Mouse (Mus musculus) bone marrow, adult 2 months (tissue): Measurements from ENCODE around the gene Aasdh. TPM values are rescaled to one million over a fixed set of nuclear protein-coding genes. Genes with fewer than 3 reads are reported as not detected.

Experiments used
- H3K27ac ChIP-seq: fragments of 200-500 bp; 2 replicates; pipeline ENCODE4 v1.5.1; 2012; ENCODE audit warnings: low read depth, mild to moderate bottlenecking, control low read depth, inconsistent platforms, low read length; ENCODE audit not compliant: control insufficient read depth, poor library complexity, insufficient read depth
- H3K4me1 ChIP-seq: fragments of 200-500 bp; 2 replicates; pipeline ENCODE4 v1.6.1; 2011; ENCODE audit warnings: low read length; ENCODE audit not compliant: control insufficient read depth, insufficient read depth
- H3K4me3 ChIP-seq: fragments of 200-500 bp; replicated peaks from 2 replicates; pipeline ENCODE3; 2011; ENCODE audit warnings: mild to moderate bottlenecking, low read depth, low read length, control low read depth; ENCODE audit not compliant: control insufficient read depth
- CTCF ChIP-seq: fragments of 200-500 bp; IDR thresholded peaks from 2 replicates; pipeline ENCODE4 v1.5.1; 2011; ENCODE audit warnings: low read length, control low read depth; ENCODE audit not compliant: control insufficient read depth, insufficient read depth
- POLR2A ChIP-seq: fragments of 200-500 bp; IDR thresholded peaks from 2 replicates; pipeline ENCODE4 v1.6.1; 2011; ENCODE audit warnings: low read depth, mild to moderate bottlenecking, control low read depth, low read length, borderline replicate concordance; ENCODE audit not compliant: control insufficient read depth
- WGBS: fragments of 180-500 bp; shearing (Covaris S2); methylation state at CpG from one replicate; pipeline ENCODE4 v1.1.7; 2018; 5-methylcytosine and 5-hydroxymethylcytosine counted together
- polyA plus RNA-seq: library from polyadenylated mRNA; stranded (reverse); fragments of >200 nt; gene quantifications from 2 replicates; pipeline ENCODE4 v1.2.4, GENCODE M21; 2011; ENCODE audit warnings: low replicate concordance; ENCODE audit not compliant: missing spikeins, insufficient read depth, insufficient read length

Aasdh gene
- polyA plus RNA-seq, 1 experiment = 16.5 TPM

DNA sequence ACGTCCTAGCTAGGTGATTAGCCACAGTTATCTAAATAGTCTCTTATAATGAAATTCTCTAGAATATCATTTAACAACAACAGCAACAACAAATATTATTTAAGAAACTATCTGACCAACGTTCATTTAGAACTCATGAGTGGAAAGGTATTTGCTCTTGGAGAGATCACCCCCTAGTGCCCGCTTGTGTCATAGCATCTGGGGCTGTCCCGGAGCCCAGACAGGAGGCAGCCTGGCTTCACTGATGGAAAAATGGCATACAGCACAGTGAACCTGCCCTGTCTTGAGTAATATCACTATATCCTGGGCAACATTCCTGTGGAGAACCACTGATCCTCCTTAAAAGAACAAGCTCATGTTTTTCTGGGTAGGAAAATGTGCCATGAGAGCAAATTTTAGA, 61.9 kb downstream of the Aasdh start:
- H3K4me3 ChIP-seq = no peak overlapping the region
- TF ChIP-seq POLR2A = no peak
- peak; percentile 73 for TF ChIP-seq CTCF
- no peaks in the 10 kb centered on the region; the same call in none of the 2 replicates for H3K4me1 ChIP-seq
- no peak overlapping the region for H3K27ac ChIP-seq
- WGBS = 15% methylated on average over 4 of the region's 4 CpGs

DNA sequence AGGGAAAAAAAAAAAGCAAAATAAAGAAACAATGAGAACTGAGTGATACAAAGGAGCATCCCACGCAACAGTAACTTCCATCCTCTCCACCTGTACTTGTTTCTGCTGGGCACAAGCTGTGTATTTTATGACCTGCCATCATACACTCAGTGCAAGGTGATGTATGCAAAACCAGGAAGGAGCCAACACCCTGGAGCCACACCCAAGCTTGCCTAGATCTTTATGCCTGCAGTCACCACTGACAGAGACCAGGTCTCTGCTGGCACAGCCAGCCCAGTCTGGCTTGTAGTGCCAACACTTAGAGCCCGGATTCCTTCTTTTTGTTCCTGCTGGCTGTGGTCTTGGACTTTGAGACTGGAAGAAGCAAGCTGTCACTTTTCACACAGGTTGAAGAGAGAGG, 63.5 kb downstream of the Aasdh start:
- no peak for TF ChIP-seq POLR2A
- no peak for TF ChIP-seq CTCF
- Histone ChIP-seq H3K4me3 (no peak overlapping the region), H3K4me1 (no peaks in the 10 kb centered on the region; the same call in none of the 2 replicates), H3K27ac (no peak overlapping the region)
- 91% methylated on average over 2 of the region's 2 CpGs for WGBS

- no peaks in the 10 kb centered on the region; the same call in none of the 2 replicates for H3K4me1 ChIP-seq
- TF ChIP-seq CTCF (no peak), POLR2A (no peak)
- 55% methylated on average over 6 of the region's 6 CpGs for WGBS
Observed at GRCm38 (mm10) chr5:76839786-76840185, 65.5 kb downstream of the Aasdh start.

GRCm38 (mm10) chr5:76837018-76837417, 68.3 kb downstream of the Aasdh start:
- Histone ChIP-seq H3K4me1 (no peaks in the 10 kb centered on the region; the same call in 1 of the 2 replicates), H3K27ac (no peak overlapping the region), H3K4me3 (no peak overlapping the region)
- WGBS = 76% methylated on average over 5 of the region's 5 CpGs
- TF ChIP-seq CTCF = no peak
- no peak for TF ChIP-seq POLR2A

More at GRCm38 (mm10) chr5:76839786-76840185, 65.5 kb downstream of the Aasdh start:
- no peak overlapping the region for H3K27ac ChIP-seq
- no peak overlapping the region for H3K4me3 ChIP-seq

- no peak overlapping the region for H3K4me3 ChIP-seq
- WGBS = 42% methylated on average over 17 of the region's 17 CpGs
- no peaks in the 10 kb centered on the region for H3K4me1 ChIP-seq
Observed at GRCm38 (mm10) chr5:76832529-76833210, 72.6 kb downstream of the Aasdh start.

GRCm38 (mm10) chr5:76828527-76829240, 76.6 kb downstream of the Aasdh start:
- no peak for TF ChIP-seq CTCF
- TF ChIP-seq POLR2A = no peak
- Histone ChIP-seq H3K27ac (no peak overlapping the region), H3K4me1 (no peaks in the 10 kb centered on the region), H3K4me3 (no peak overlapping the region)
- WGBS = 76% methylated on average over 7 of the region's 7 CpGs

More at GRCm38 (mm10) chr5:76832529-76833210, 72.6 kb downstream of the Aasdh start:
- TF ChIP-seq CTCF (no peak), POLR2A (no peak)
- no peak overlapping the region for H3K27ac ChIP-seq

Other genes starting within 250 kb of the Aasdh start
- 14.9 and 31.0 TPM in 2 replicates for gene C530008M17Rik, start 249.0 kb downstream of the Aasdh start, polyA plus RNA-seq
- 76.6 and 84.6 TPM in 2 replicates for gene Paics, start 45.8 kb upstream of the Aasdh start, polyA plus RNA-seq
- gene Ppat, start 46.1 kb upstream of the Aasdh start, polyA plus RNA-seq = 11.0 and 17.2 TPM in 2 replicates
- gene Srp72, start 69.2 kb upstream of the Aasdh start, polyA plus RNA-seq = 66.7 and 73.8 TPM in 2 replicates
- 1.9 TPM in 1 of 2 replicates, not detected in the other for gene Arl9, start 98.5 kb upstream of the Aasdh start, polyA plus RNA-seq
- 0.92 TPM in 1 of 2 replicates, not detected in the other for gene Thegl, start 110.5 kb upstream of the Aasdh start, polyA plus RNA-seq
- gene Hopx, start 209.6 kb upstream of the Aasdh start, polyA plus RNA-seq = 8.3 TPM in 2 replicates